Mouse (Mus musculus) induced T-regulatory cell, adult 2 months (primary cell): ENCODE measurements around the gene Gm3336.

ENCODE experiments used
- DNase-seq: peaks from one replicate; pipeline ENCODE4 v3.0.0-alpha.2; 2012; ENCODE audit warnings: low read depth

Gene Gm3336

DNA sequence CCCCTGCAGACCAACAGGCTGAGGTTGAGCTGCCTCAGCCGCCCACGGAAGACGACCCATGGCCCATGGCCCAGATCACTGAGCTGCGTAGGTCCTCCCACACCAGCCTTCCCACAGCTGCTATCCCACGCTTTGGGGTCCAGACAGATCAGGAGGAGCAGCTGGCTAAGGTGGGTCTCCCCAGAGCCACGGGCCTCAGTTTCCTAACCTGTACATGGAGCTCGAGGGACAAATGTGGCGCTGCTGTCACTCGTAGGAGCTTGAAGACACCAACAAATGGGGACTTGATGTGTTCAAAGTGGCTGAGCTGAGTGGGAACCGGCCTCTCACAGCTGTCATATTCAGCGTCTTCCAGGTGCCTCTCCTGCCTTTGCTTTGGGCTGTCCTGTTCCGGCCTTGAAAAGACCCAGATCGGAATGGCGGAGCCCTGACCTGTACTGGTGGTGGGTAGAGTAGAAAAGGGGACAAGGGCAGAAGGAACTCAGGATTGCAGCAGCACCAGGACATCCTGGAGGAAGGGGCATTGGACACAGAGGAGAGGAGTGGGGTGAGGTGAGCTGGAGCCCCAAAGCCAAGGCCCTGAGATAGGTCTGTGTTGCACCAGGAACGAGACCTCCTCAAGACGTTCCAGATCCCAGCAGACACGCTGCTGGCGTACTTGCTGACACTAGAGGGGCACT lies 29.0 kb downstream of the Gm3336 start:
- DNase-seq, result no peak

DNA sequence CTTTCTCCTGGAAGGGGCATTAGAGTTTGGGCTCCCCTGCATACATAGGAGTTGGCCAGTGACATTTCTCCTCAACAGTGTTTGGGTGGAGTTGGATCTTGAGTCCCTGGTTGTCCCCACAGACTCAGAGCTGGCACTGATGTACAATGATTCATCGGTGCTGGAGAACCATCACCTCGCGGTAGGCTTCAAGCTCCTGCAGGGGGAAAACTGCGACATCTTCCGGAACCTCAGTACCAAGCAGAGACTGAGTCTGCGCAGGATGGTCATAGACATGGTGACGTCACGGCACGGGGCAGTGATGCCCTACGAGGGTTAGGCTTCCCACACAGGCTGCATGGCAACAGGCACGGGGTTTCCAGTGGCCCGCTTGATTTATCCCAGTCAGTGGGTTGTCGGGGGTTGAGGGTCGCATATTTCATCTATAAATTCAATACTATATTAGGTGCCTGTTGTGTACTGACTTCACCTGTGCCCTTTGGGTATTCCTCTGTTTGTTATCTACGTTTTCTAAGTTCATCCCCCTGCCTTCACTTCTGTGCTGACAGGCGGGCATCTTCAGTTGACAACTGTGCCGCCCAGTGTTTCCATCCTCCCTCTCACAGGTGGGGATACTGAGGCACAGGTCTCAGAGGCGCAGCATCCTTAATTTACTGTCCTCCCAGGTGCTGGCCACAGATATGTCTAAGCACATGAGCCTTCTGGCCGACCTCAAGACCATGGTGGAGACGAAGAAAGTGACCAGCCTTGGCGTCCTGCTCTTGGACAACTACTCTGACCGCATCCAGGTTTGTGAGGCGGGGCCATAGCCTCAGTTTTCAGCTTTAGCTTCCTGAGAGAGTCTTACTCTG lies 30.1 kb downstream of the Gm3336 start:
- DNase-seq, result no peak

DNA sequence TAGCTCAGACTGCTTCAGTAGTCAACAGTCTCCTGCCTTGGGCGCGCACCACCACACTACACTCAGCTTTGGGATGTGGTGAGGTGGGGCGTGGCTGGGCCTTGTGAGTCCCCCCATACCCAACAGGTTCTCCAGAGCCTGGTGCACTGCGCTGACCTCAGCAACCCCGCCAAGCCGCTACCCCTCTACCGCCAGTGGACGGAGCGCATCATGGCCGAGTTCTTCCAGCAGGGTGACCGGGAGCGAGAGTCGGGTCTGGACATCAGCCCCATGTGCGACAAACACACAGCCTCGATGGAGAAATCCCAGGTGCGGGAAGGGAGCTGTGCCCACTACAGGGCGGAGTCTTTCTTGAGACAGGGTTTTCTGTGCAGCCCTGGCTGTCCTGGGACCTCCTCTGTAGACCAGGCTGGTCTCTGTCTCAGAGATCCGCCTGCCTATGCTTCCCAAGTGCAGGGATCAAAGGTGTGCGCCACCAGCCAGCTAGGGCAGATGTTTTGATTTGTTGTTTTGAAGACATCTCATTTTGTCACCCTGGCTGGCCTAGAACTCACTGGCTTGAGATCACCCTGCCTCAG lies 30.8 kb downstream of the Gm3336 start:
- DNase-seq, result no peak

DNA sequence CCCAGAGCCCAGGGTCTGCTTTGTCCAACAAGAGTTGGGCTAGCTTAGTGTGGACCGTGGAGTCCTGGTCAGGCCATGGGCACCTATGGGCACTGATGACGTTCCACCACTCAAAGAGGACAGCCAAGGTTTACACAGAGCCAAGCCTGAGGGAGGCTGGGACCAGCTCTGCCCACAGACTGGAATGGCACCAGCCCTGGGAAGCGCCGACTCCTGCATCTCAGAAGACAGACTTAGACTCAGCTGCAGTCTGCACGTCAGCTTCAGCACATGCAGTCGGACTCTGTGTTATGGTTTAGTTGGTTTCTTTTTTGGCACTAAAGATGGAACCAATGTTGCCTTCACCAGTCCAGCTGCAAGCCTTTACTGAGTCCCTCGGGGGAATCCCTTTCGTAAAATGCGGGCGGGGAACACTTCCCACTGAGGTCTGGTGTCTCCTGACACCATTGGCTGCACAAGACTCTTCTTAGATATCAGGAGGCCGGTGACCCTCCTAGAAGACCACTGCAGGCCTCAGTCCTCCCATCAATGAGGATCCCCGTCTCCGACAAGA lies 31.9 kb downstream of the Gm3336 start:
- no peak for DNase-seq

DNA sequence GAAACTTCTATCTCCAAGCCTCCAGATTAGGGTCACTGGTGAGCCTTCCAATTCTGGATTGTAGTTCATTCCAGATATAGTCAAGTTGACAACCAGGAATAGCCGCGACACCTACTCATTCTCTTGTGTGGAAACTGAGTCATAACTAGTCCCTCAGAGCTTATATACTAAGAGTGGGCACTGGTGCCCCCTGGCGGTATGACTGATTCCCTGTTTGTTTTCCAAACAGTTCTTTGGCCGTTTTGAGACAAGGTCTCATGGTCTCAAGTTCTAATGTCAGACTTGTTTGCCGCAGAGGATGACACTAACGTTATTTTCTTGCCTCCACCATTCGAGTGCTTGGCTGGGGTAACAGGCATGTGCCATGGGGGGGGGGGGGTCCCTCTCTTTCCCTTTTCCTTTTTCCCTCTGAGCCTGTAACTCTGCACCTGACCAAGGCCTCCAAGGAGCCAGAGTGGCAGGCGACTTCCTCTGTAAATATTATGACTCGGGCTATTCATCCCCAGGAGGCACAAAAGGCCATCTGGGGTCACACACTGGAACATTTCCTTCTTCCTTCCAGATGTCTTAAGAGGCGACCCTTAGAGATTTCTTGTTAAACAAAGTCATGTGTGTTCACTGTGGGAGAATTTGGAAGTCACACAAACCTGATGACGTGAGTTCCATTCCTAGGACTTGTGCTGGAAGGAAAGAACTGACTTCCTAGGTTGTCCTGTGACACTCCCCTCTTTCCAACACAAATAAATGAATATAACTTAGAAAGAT lies 33.8 kb downstream of the Gm3336 start:
- peak; percentile 89 for DNase-seq

DNA sequence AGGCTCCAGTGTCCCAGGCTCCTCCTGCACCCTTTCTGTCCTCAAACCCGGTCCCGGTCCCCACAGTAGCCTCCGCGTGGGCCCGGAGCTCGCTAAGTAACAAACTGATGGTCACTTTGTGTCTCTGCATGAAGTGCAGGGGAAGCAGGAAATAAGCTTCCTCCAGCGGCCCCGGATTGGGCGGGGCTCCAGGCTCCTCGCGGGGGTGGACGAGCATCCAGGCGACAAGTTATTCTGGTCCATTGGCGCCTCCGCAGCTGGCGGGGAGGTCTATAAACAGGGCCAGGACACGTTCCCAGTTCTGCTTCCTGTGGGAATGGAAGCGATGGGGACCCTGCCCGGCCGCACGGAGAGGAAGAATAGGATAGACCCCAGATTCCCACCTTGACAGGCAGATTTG lies 34.8 kb downstream of the Gm3336 start:
- DNase-seq, result peak; percentile 81

DNA sequence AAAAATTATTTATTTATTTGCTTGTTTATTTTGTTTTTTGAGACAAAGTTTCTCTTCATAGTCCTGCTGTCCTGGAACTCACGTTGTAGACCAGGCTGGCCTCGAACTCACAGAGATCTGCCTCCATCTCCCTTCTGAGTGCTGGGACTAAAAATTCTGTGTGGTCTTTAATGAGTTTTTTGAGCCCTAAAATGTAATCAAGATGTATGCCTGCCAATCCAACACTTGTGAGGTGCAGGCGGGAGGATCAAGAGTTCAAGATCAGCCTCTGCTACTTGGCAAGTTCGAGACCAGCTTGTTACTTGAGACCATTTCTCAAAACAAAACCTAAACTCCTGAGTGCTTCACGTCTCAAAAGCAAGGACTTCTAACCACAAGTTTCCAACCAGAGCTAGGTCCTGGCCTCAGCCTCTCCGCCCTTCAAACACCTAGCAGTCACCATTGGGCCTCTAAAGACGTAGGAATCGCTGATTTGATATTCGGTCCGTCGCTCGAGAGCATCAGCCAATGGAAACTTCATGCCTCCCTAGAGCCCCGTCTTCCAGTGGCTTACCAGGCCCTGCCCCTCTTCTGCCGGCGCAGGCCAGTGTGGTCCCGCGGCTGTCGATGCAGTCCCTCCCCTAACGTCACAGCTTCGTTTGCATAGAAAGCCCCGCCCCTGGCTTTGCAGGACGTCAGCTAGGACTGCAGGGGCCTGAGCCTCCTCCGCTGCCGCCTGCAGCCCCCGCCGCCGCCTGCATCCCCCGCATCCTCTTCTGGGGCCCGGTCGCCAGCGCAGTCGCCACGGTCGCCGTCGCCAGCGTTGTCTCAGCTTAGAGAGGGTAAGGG lies 35.9 kb downstream of the Gm3336 start, which contains the start of gene Rab3a:
Gene Rab3a, plus strand, starts transcription at position 637 of the 828 bp plus-strand sequence.
- peak; percentile 98 for DNase-seq

DNA sequence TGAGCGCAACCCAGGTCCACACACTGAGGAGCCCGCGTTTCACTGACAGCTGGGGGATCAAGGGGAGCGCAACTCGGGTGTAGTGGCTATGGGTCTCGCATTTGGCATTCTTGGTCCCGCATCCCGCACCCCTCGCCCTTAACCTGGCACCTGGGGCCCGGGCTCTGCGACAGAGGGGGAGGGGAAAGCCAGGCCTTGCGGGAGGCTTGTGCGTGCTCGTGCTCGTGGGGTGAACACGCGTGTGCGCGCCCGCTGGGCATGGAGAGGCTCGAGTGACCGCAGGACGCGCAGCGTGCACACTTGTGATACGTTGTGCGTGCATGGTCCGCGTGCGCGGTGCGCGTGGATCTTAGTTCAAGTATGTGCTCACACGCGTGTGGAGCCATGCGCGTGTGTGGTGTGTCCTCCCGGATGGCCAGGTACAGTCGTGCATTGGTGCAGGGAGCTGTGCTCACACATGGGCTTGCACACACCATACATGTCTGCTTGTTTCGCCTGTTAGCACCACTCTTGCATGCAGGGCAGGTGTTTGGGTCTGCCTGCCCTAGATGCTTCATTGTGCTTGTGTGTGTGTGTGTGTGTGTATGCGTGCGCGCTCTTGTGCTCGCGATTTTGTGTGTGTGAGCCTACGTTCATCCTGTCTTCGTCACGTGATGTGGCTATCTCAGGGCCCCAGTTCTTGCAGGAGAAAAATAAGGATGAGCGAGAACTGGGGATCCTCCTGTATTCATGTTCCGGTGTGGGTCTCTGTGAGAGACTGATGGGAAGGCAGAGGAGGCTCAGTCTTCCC lies 36.7 kb downstream of the Gm3336 start:
- peak; percentile 76 for DNase-seq

DNA sequence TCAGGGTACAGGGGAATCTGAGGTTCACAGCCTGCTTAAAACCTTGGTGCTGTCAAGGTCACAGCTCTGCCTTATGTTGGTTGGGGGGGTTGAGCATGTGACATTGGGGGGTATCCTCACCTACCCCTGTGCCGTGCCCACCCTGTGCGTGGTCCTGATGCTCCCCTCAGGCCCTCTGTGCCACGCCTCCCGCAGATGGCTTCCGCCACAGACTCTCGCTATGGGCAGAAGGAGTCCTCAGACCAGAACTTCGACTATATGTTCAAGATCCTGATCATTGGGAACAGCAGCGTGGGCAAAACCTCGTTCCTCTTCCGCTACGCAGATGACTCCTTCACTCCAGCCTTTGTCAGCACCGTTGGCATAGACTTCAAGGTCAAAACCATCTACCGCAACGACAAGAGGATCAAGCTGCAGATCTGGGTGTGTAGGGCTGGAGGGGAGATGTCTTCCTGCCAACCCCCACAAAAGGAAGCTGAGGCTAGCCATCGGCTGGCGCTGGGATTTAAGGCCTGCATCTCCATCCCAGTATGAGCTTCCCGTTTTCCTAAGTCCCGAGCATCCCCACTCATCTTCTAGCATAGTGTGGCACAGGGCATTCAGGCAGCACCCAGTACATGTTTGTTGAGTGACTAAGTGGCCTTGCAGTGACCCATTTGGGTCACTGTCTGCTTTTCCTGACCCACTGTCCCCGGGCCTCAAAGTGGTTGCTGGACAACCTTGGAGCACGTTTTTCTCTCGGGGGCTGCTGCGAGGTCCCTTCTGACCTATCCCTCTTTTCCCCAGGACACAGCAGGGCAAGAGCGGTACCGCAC lies 37.5 kb downstream of the Gm3336 start:
- no peak for DNase-seq

DNA sequence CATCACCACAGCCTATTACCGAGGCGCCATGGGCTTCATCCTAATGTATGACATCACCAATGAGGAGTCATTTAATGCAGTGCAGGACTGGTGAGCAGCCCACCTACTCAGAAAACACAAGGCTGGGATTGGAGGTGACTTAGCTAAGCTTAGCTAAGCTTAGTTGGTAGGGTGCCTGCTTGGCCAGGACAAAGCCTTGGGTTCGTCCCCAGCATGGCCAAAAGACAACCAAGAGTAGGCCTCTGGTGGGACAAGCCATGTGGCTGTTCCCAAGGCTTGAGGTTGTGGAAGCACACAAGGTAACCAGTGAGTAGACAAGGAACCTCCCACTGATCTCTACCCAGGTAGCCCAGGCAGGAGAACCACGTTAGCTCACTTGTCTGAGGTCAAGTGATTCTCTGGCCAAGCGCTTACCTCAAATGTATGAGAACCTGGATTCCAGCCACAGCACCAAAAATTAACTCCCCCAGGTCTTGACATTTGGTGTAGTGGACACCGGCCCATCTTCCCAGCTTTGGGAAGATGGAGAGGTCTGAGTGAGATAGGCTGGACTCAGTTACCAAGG lies 38.2 kb downstream of the Gm3336 start:
- no peak for DNase-seq

DNA sequence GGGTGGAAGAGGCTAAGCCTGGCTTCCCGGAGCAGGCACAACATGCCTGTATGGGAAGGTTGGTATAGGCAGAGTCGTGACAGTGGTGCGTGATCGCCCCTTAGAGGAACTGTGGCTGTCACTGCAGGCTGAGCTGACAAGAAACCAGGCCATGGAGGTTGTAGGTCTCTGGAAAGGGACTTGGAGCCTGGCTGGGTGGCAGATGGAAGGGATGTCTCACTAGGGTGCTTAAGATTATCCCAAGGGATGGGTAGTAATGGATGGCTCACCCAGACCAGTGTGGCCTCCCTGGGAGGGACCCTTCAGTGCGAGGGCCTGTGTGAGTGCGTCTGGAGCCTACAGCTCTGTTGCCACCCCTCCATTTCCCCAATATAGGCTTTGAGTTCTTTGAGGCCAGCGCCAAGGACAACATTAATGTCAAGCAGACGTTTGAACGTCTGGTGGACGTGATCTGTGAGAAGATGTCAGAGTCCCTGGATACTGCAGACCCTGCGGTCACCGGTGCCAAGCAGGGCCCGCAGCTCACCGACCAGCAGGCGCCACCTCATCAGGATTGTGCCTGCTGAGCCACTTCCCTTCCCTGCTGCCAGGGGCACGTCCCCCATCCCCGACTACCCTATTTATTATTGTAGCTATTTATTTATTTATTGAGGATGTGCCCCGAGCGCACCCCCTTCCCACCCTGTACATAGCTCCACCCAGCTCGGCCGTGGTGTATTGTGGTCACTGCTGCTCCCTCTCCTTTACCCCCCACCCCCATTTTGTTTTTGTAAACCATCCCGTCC lies 39.4 kb downstream of the Gm3336 start:
- DNase-seq, result peak; percentile 55

DNA sequence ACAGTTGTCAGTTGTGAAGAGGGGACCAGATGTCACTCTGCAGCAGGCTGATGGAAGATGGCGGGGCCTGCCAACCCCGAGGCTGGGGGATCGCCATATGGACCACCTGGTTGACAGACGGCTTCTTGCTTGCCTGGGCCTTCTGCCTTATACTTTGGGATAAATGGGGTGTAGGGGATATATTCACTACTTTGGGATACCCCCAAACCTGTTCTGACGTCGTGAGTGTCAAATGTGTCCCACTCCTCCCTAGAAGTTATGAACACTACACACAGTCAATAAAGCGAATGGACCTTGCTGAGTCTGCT lies 39.9 kb downstream of the Gm3336 start:
- no peak for DNase-seq

DNA sequence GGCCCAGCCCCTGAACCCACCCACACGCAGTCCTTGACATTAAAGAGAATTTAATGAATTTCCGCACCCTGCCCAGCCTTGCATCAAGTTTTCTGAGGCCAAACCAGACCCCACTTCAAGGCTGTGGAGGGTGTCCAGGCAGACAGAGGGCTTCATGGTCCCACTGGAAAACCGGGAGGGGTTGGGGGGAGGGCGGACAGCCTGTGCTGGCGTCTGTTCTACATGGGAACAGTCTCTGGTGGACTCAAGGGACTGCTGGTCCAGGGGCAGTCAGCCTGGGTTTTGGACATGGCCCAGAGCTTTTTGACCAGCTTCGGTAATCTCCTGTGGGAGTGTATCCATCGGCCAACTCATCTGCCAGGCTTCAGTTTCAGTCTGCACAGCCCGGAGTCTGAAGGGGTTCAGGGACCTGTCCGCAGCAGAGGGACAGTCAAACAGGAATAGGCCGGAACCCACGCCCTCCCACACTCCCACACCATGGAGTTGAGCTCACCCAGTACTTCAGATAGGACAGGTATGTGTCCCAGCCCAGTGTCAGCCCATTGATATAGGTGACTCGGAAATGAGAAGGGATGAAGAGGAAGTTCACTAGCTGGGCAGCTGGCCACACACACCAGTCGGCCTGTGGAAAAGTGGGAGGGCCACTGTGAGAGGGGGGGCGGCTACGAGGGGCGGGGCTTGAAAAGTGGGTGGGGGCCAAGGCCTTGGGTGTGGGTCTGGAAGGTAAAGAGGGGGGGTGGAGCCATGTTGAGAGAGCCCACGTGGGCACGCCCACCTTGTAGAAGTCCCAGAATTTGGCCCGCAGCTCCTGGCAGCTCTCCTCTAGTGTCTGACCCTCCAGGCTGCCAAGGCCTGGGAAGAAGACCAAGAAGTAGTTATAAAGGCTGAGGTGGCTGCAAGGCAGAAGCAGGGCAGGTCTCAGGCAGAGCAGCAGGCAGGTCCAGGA lies 40.5 kb downstream of the Gm3336 start:
- DNase-seq, result no peak

DNA sequence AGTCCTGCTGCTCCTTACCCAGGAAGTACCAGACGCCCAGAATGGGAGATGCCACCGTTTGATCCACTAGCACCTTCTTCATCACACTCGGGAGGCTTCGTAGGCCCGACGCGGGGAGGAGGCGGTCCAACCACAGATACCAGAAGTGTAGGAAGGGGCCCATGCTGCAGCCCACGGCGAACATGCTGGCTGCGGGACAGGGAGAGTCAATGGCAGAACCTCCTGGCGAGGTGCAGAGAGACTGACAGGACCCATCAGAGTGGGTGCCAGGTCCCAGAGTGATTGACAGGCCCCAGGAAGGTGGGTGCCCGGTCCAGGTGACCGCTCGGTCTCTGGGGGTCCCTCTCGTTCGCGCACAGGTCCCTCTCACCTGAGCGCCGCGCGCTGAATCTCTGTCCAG lies 42.0 kb downstream of the Gm3336 start:
- DNase-seq, result peak; percentile 62

DNA sequence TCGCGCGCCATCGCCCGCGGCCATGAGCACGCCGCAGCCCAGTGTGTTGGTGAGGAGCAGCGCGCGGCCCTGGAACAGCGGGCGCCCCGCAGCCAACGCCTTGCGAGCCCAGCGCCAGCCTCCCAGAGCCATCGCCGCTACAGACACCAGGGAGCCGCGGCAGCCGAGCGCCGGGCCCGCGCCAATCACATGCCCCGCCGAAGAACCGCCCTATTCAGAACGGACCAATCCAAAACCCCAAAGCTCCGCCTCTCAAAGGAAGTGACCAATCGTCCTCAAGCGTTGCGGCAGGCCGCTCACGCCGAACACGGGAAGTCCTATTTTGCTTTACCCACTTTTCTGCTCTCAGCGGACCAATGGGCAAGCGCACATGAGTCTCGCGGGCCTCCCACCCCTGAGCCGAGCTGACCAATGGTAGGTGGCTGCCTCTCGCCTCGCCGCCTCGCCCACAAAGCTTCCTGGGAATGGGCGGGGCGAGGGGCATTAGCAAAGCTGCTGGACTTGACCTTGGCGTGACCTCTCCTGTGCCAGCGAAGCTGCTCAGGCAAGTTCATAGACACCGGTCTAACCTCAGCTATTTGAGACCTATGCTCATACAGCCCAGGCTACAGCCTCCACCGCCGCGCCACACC lies 42.5 kb downstream of the Gm3336 start, which contains the start of gene Mpv17l2:
Gene Mpv17l2, minus strand, starts transcription at position 172 of the 632 bp plus-strand sequence.
- DNase-seq, result peak; percentile 98

DNA sequence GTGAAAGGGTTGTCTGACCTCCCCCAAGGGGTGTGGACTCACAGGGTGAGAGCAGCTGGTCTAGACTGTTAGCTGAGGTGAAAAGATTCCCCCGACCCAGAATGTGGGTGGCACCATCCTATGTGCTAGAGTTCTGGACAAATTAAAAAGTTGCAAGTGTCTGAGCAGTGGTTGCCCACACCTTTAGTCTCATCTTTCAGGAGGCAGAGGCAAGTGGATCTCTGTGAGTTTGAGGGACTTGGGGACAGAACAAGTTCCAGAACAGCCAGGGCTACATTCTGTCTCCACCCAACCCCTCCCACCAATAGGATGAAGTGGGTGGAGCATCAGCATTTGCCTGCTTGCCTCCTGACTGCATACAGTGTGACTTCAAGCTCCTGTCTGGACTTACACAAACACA lies 43.8 kb downstream of the Gm3336 start:
- no peak for DNase-seq

DNA sequence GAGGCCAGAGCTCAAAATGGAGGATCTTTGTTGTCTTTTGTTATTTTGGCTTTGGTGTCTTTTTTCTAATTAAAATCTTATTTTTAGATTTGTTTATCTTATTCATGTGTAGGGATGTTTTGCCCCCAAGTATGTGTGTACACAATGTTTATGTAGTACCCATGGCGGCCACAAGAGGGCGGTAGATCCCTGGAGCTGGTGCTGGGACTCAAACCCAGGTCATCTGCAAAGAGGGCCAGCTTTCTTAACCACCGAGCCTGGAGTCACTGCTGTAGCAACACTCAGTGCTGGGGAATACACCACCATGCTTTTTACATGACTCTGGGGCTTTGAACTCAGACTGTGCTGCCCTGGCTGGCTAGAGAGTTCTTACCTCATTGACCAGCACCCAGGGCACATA lies 45.0 kb downstream of the Gm3336 start:
- peak; percentile 84 for DNase-seq
